Mouse (Mus musculus) hindbrain, postnatal 0 days (tissue): ENCODE data around the gene Kcnj6. TPM values are rescaled to one million over a fixed set of nuclear protein-coding genes. Genes with fewer than 3 reads are reported as not detected.

Source experiments
- ATAC-seq: fragments of 200-750 bp; cut with Nextera tagmentation; 2 replicates; pipeline ENCODE4 v1.8.0; 2017; ENCODE audit warnings: mild to moderate bottlenecking, moderate TSS enrichment, moderate library complexity
- DNase-seq: peaks from one replicate; pipeline ENCODE4 v3.0.0-alpha.2; 2015; ENCODE audit warnings: low spot score
- H3K27ac ChIP-seq: fragments of 300-500 bp; sonication (generic); 2 replicates; pipeline ENCODE4 v1.5.1; 2014; ENCODE audit warnings: mild to moderate bottlenecking
- H3K27me3 ChIP-seq: fragments of 300-500 bp; sonication (generic); 2 replicates; pipeline ENCODE4 v1.6.1; 2014; ENCODE audit warnings: low read length, mixed read lengths; ENCODE audit not compliant: insufficient read depth
- H3K36me3 ChIP-seq: fragments of 300-500 bp; sonication (generic); 2 replicates; pipeline ENCODE4 v1.6.1; 2014; ENCODE audit warnings: low read length, mixed read lengths; ENCODE audit not compliant: insufficient read depth
- H3K4me1 ChIP-seq: fragments of 300-500 bp; sonication (generic); 2 replicates; pipeline ENCODE4 v1.6.1; 2014; ENCODE audit warnings: antibody characterized with exemption, low read length, mixed read lengths; ENCODE audit not compliant: insufficient read depth
- H3K4me2 ChIP-seq: fragments of 300-500 bp; sonication (generic); 2 replicates; pipeline ENCODE4 v1.6.1; 2014; ENCODE audit warnings: low read depth, mild to moderate bottlenecking, low read length, moderate library complexity, mixed read lengths
- H3K4me3 ChIP-seq: fragments of 300-500 bp; sonication (generic); 2 replicates; pipeline ENCODE4 v1.5.1; 2014; ENCODE audit warnings: low read length
- H3K9ac ChIP-seq: fragments of 300-500 bp; sonication (generic); replicated peaks from 2 replicates; pipeline ENCODE4 v1.6.1; 2014; ENCODE audit warnings: mild to moderate bottlenecking, low read length, moderate library complexity, mixed read lengths
- H3K9me3 ChIP-seq: fragments of 300-500 bp; sonication (generic); 2 replicates; pipeline ENCODE4 v1.6.1; 2016; ENCODE audit warnings: low read length, mixed read lengths
- CTCF ChIP-seq: IDR thresholded peaks from 2 replicates; pipeline ENCODE4 v1.5.1; 2016; ENCODE audit warnings: antibody characterized with exemption, control low read depth, low read depth
- WGBS: fragments of 180-500 bp; shearing (Covaris S2); extraction: QIAGEN DNeasy Blood & Tissue Kit; methylation state at CpG from one replicate; pipeline ENCODE4 v1.1.7; 2014; 5-methylcytosine and 5-hydroxymethylcytosine counted together
- polyA plus RNA-seq: library from polyadenylated mRNA; unstranded; fragments of >200 nt; fragmentation: Nextera tagmentation; extraction: Ambion mirVana; gene quantifications from 2 replicates; pipeline ENCODE4 v1.2.1, GENCODE M21; 2015
- total RNA-seq: library from RNA; depleted of rRNA; stranded (reverse); fragments of >200 nt; gene quantifications from 2 replicates; pipeline ENCODE4 v1.2.3, GENCODE M21; 2014

The Kcnj6 gene
- total and polyA plus RNA-seq, 2 experiments from 2014 or later = 4.3 to 18.3 TPM

DNA sequence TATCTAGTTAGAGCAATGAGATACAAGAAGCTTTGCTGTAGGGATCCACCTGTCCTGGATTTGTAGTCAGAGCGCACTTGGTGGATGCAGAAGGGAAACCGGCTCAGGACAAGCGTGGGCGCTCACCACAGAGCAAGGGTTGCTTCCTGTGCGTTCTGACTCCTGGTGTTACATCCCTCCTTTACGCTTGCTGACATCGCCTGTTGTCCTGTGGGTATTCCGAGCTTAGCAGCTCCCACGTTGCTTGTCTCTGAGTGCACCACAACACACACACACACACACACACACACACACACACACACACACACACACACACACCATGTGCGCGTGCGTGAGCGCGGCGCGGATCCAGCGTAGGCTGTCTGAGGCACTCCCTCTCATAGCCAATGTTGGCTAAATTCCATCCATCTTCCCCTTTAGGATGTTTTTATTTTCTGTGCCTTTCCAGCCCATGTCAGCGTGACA is 272.7 kb downstream of the Kcnj6 start:
- peak overlapping the region; percentile 40 for H3K9ac ChIP-seq
- H3K9me3 ChIP-seq = no peaks in the 10 kb centered on the region
- peak overlapping the region; percentile 84 for H3K27ac ChIP-seq
- no peaks in the 10 kb centered on the region for H3K36me3 ChIP-seq
- H3K4me2 ChIP-seq = peak overlapping the region; percentile 96
- ATAC-seq (peak; percentile 61), DNase-seq (peak; percentile 74)
- no peak for TF ChIP-seq CTCF
- 5% methylated on average over 18 of the region's 18 CpGs for WGBS
- H3K4me1 ChIP-seq = no peaks in the 10 kb centered on the region
- no peaks in the 10 kb centered on the region for H3K27me3 ChIP-seq
- H3K4me3 ChIP-seq = peak overlapping the region; percentile 50

DNA sequence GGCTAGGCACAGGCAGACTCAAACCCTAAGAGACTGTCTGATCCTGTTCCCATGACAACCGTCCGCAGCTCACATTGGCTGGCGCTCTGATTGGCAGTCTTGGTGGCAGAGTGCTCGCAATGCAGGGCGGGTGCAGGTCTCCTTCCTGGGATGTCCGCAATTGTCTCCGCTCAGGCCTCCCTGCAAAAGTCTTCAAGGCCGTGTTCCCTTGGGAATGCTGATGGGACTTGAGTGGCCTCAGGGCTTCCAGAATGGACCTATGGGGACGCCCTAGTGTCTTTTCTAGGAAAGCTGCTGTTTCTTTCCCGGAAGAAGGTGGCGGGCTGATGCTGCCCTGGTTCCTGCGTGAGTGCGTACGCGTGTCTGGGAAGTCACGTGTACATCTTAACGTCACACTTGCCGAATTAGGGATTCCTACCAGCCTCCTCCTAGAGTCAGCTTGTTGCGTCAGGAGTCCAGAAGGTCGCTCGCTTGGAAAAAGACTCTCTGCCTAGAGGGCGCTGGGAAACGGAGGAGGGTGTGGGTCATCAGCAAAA is 273.4 kb downstream of the Kcnj6 start:
- H3K4me3 ChIP-seq = peak overlapping the region; percentile 50
- TF ChIP-seq CTCF = peak; percentile 44
- ATAC-seq = peak; percentile 96
- peak; percentile 93 for DNase-seq
- H3K9me3 ChIP-seq = no peaks in the 10 kb centered on the region
- H3K4me1 ChIP-seq = no peaks in the 10 kb centered on the region
- peak overlapping the region; percentile 84 for H3K27ac ChIP-seq
- H3K36me3 ChIP-seq = no peaks in the 10 kb centered on the region
- H3K9ac ChIP-seq = peak overlapping the region; percentile 40
- H3K27me3 ChIP-seq = no peaks in the 10 kb centered on the region
- under 1% methylated on average over 23 of the region's 23 CpGs for WGBS
- peak overlapping the region; percentile 96 for H3K4me2 ChIP-seq

DNA sequence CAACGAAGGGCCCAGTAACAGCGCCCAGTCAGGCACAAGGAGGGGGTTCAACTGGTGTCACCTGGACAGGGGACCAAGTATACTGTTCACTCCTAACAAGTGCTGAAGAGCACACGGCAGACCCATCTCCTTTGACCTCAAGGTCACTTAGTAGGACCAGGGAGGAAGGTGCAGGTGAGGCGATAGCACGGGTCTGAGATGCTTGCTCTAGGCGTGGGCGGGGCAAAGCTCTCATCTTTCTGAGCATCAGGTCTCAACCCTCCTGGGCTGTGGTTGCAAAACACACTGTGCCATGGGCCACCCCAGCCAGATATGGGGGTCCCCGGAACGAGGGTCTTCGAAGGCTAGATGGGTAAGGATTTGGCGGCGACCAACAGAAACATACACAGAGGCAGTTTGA is 274.6 kb downstream of the Kcnj6 start:
- no peaks in the 10 kb centered on the region for H3K4me1 ChIP-seq
- TF ChIP-seq CTCF = no peak
- WGBS = 85% methylated on average over 12 of the region's 12 CpGs
- H3K36me3 ChIP-seq = no peaks in the 10 kb centered on the region
- no peaks in the 10 kb centered on the region for H3K27me3 ChIP-seq
- no peak overlapping the region for H3K4me2 ChIP-seq
- ATAC-seq (no peak), DNase-seq (no peak)
- no peak overlapping the region for H3K4me3 ChIP-seq
- H3K27ac ChIP-seq = no peak overlapping the region
- no peak overlapping the region for H3K9ac ChIP-seq
- H3K9me3 ChIP-seq = no peaks in the 10 kb centered on the region

DNA sequence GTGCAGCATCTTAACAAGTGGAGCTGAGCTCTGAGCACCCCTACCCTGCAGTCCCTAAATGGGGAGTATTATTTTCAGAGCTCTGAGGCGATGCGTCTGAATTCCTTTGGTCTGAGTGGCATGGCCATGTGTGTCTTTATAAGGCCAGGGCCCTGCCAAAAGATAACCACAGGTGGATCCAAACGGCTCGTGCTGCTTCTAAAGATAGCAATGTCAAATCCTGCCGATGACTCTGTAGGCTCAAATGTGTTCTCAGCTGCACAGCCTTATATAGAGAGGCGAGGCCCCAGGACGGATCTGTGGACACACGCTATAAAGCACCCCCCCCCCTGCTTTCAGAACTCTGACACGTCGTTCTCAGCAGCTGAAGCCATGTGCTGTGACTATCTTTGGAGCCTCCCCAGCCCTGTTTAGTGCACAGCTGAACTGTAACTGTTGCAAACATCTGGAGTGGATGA is 275.9 kb downstream of the Kcnj6 start:
- no peaks in the 10 kb centered on the region for H3K27me3 ChIP-seq
- no peaks in the 10 kb centered on the region for H3K4me1 ChIP-seq
- WGBS = 80% methylated on average over 10 of the region's 10 CpGs
- no peak overlapping the region for H3K4me2 ChIP-seq
- H3K9ac ChIP-seq = no peak overlapping the region
- no peaks in the 10 kb centered on the region for H3K9me3 ChIP-seq
- H3K36me3 ChIP-seq = no peaks in the 10 kb centered on the region
- DNase-seq (no peak), ATAC-seq (no peak)
- no peak for TF ChIP-seq CTCF
- H3K4me3 ChIP-seq = no peak overlapping the region
- no peak overlapping the region for H3K27ac ChIP-seq

DNA sequence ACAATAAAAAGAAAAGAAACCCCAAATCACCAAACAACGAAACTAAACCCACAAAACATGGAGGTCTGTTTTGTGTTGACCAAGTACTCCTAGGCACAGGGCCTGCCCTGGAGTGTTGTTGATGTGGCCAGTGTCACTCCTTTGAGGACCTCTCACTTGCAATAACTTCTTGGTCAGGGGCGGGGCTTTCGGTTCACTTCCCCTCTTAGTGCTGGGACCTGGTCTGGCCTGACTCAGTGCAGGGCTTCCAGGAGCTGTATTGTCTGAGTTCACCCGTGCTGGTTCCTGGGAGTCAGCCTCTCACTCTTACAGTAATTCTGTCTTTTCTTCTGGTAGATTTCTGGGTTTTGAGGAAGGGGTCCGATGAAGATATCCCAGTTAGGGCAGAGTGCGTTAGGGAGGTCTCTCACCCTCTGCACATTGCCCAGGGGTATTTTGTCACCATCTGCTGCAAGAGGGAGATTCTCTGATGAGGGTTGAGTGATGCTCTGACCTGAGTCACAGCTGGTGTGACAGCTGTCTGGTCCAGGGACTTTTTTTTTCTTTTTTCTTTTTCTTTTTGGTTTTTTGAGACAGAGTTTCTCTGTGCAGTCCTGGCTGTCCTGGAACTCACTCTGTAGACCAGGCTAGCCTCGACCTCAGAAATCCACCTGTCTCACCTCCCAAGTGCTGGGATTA is 276.9 kb downstream of the Kcnj6 start:
- Histone ChIP-seq H3K27me3 (no peaks in the 10 kb centered on the region), H3K9ac (no peak overlapping the region), H3K27ac (no peak overlapping the region), H3K4me2 (no peak overlapping the region), H3K9me3 (no peaks in the 10 kb centered on the region), H3K4me3 (no peak overlapping the region), H3K4me1 (no peaks in the 10 kb centered on the region), H3K36me3 (no peaks in the 10 kb centered on the region)
- no peak for ATAC-seq
- TF ChIP-seq CTCF = no peak
- DNase-seq = no peak
- WGBS = 69% methylated on average over 7 of the region's 7 CpGs

DNA sequence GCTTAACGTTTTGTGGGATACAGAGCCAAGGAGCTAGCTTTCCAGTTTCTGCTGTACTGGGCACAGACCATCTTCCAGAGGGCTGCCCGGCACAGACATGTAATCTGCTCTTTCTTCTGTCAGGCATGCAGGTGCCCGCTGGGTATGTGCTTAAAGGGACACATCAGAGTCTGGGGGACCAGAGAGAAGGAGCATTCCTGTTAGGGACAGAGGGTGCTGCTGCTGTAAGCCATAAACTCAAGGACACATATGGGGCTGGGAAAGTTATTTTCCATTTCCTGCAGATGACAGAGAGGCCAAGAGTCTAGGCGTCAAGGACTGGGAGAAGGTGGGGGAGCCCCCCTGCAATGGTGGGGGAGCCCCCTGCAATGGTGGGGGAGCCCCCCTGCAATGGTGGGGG is 278.0 kb downstream of the Kcnj6 start:
- H3K4me2 ChIP-seq = no peak overlapping the region
- H3K27ac ChIP-seq = no peak overlapping the region
- no peaks in the 10 kb centered on the region for H3K9me3 ChIP-seq
- DNase-seq (no peak), ATAC-seq (no peak)
- H3K9ac ChIP-seq = no peak overlapping the region
- no peaks in the 10 kb centered on the region for H3K27me3 ChIP-seq
- H3K36me3 ChIP-seq = no peaks in the 10 kb centered on the region
- 75% methylated on average over 4 of the region's 4 CpGs for WGBS
- H3K4me3 ChIP-seq = no peak overlapping the region
- no peaks in the 10 kb centered on the region for H3K4me1 ChIP-seq
- no peak for TF ChIP-seq CTCF

DNA sequence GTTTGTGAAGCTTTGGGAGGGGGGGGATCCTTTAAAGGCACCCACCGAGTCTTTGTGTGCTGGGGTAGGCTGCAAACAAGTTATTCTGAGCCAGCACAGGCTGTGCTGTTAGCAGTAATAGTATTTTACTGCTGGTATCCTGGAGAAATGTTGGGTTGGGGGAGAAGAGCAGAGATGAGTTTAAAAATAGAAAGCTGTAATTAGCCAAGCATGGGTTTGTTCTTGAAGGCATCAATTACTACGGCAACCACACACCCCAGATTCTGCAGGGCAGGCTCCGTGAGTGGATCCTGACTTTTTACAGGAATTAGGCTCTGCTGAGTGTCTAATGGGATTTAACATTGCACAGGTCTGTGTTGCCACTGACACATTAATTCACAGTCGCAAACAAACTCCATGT is 278.6 kb downstream of the Kcnj6 start:
- Histone ChIP-seq H3K4me2 (no peak overlapping the region), H3K4me1 (no peaks in the 10 kb centered on the region), H3K9ac (no peak overlapping the region), H3K27ac (no peak overlapping the region), H3K27me3 (no peaks in the 10 kb centered on the region), H3K9me3 (no peaks in the 10 kb centered on the region), H3K4me3 (no peak overlapping the region), H3K36me3 (no peaks in the 10 kb centered on the region)
- DNase-seq (no peak), ATAC-seq (no peak)
- no peak for TF ChIP-seq CTCF
- WGBS = 68% methylated on average over 4 of the region's 4 CpGs
